Mouse (Mus musculus) forebrain, embryonic 15.5 days (tissue): Measurements from ENCODE around the gene 9130023H24Rik. TPM values are rescaled to one million over a fixed set of nuclear protein-coding genes. Genes with fewer than 3 reads are reported as not detected.
A peak's percentile ranks its signal among the peaks of the same experiment; 100 is the strongest.

ENCODE experiments used
- ATAC-seq: fragments of 200-750 bp; cut with Nextera tagmentation; replicated peaks from 2 replicates; pipeline ENCODE4 v1.8.0; 2017; ENCODE audit warnings: mild to moderate bottlenecking, moderate TSS enrichment, moderate library complexity
- H3K27ac ChIP-seq: fragments of 300-500 bp; sonication (generic); replicated peaks from 2 replicates; pipeline ENCODE4 v1.5.1; 2015; ENCODE audit warnings: mild to moderate bottlenecking, inconsistent platforms
- H3K27me3 ChIP-seq: fragments of 300-500 bp; sonication (generic); 2 replicates; pipeline ENCODE4 v1.6.1; 2015; ENCODE audit warnings: inconsistent platforms
- H3K36me3 ChIP-seq: fragments of 300-500 bp; sonication (generic); 2 replicates; pipeline ENCODE4 v1.6.1; 2015; ENCODE audit warnings: mild to moderate bottlenecking, inconsistent platforms
- H3K4me1 ChIP-seq: fragments of 300-500 bp; sonication (generic); 2 replicates; pipeline ENCODE4 v1.6.1; 2015; ENCODE audit warnings: inconsistent platforms
- H3K4me2 ChIP-seq: fragments of 300-500 bp; sonication (generic); replicated peaks from 2 replicates; pipeline ENCODE4 v1.6.1; 2015; ENCODE audit warnings: mild to moderate bottlenecking, inconsistent platforms
- H3K4me3 ChIP-seq: fragments of 300-500 bp; sonication (generic); 2 replicates; pipeline ENCODE4 v1.5.1; 2015; ENCODE audit warnings: mild to moderate bottlenecking, inconsistent platforms
- H3K9ac ChIP-seq: fragments of 300-500 bp; sonication (generic); replicated peaks from 2 replicates; pipeline ENCODE4 v1.6.1; 2015; ENCODE audit warnings: mild to moderate bottlenecking, inconsistent platforms
- H3K9me3 ChIP-seq: fragments of 300-500 bp; sonication (generic); 2 replicates; pipeline ENCODE4 v1.6.1; 2016; ENCODE audit warnings: inconsistent platforms
- WGBS: fragments of 180-500 bp; shearing (Covaris S2); methylation state at CpG from one replicate; pipeline ENCODE4 v1.1.7; 2015; ENCODE audit warnings: mixed read lengths; 5-methylcytosine and 5-hydroxymethylcytosine counted together
- polyA plus RNA-seq: library from polyadenylated mRNA; unstranded; fragments of >200 nt; fragmentation: Nextera tagmentation; extraction: Ambion mirVana; gene quantifications from 2 replicates; pipeline ENCODE4 v1.2.1, GENCODE M21; 2015

Gene 9130023H24Rik
- polyA plus RNA-seq, 1 experiment from 2014 or later: 9.7 TPM

DNA sequence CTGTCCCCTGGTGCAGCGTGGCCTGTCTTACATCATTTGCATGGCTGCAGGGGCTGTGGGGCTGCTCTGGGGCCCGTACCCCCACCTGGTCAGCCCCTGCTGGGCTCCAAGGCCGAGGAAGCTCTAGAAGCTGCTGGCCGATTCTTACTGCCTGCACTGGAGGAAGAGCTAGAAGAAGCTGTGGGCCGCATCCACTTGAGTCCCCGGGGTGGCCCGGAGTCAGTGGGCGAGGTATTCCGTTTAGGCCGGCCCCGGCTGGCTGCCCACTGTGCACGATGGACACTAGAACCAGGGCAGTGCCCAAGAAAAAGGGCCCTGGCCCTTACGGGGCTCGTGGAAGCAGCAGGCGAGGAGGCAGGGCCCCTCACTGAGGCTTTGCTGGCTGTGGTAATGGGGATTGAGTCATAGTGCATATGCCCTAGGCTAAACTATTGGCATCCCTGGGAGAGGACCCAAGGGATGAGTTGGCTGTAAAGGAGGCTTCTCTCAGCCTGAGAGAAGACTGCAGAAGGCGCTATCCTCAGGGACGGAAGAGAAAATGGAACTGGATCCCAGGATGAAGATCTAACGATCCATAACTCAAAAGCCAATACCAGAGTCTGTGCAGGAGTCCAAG lies 6.7 kb upstream of the 9130023H24Rik start:
- peaks cover 23% of the 10 kb centered on the region; the same call in 1 of the 2 replicates for H3K36me3 ChIP-seq
- H3K9ac ChIP-seq: no peak overlapping the region
- 85% methylated on average over 18 of the region's 18 CpGs for WGBS

DNA sequence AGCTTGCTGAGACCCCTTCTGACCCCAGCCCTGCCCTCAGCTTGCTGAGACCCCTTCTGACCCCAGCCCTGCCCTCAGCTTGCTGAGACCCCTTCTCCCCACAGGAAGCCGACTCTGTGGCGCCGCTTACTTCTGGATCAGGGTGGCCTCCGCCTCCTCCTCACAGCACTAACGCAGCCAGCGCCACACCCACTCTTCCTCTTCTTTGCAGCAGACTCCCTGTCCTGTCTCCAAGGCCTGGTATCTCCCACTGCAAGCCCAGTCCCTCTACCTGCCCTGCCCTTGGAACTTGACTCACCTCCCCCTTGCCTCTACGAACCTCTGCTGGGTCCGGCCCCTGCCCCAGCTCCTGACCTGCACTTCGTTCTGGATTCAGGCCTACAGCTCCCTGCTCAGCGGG lies 6.1 kb upstream of the 9130023H24Rik start:
- 57% methylated on average over 10 of the region's 10 CpGs for WGBS
- Histone ChIP-seq H3K4me1 (peaks cover 16% of the 10 kb centered on the region), H3K4me3 (no peak overlapping the region), H3K27me3 (no peaks in the 10 kb centered on the region), H3K4me2 (no peak overlapping the region), H3K36me3 (peaks cover 23% of the 10 kb centered on the region; the same call in 1 of the 2 replicates), H3K9me3 (no peaks in the 10 kb centered on the region), H3K27ac (no peak overlapping the region), H3K9ac (no peak overlapping the region)
- ATAC-seq: no peak

More for the DNA sequence above, 6.7 kb upstream of the 9130023H24Rik start:
- H3K27ac ChIP-seq: no peak overlapping the region
- no peak overlapping the region for H3K4me3 ChIP-seq
- ATAC-seq: no peak
- H3K9me3 ChIP-seq: no peaks in the 10 kb centered on the region
- H3K4me2 ChIP-seq: no peak overlapping the region
- no peaks in the 10 kb centered on the region for H3K27me3 ChIP-seq
- peaks cover 11% of the 10 kb centered on the region for H3K4me1 ChIP-seq

DNA sequence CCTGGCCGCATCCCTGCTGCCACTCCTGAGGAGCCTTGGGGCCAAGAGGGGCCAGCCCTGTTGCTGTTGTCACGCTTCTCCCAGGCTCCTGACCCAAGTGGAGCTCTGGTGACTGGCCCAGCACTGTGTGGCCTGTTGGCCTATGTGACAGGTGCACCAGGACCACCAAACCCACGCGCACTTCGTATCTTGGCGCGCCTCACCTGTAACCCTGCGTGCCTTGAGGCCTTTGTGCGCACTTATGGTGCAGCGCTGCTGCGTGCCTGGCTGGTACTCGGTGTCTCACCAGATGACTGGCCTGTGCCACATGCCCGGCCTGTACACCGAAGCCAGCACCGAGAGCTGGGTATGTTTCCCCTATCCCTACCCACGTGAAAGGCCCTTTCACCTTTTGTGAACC lies 4.5 kb upstream of the 9130023H24Rik start:
- no peaks in the 10 kb centered on the region for H3K9me3 ChIP-seq
- H3K4me1 ChIP-seq: peaks cover 20% of the 10 kb centered on the region
- no peak overlapping the region for H3K4me3 ChIP-seq
- H3K27ac ChIP-seq: no peak overlapping the region
- WGBS: 94% methylated on average over 16 of the region's 16 CpGs
- no peak overlapping the region for H3K4me2 ChIP-seq
- no peaks in the 10 kb centered on the region for H3K27me3 ChIP-seq
- no peak for ATAC-seq
- H3K36me3 ChIP-seq: peaks cover 23% of the 10 kb centered on the region; the same call in 1 of the 2 replicates
- H3K9ac ChIP-seq: no peak overlapping the region

DNA sequence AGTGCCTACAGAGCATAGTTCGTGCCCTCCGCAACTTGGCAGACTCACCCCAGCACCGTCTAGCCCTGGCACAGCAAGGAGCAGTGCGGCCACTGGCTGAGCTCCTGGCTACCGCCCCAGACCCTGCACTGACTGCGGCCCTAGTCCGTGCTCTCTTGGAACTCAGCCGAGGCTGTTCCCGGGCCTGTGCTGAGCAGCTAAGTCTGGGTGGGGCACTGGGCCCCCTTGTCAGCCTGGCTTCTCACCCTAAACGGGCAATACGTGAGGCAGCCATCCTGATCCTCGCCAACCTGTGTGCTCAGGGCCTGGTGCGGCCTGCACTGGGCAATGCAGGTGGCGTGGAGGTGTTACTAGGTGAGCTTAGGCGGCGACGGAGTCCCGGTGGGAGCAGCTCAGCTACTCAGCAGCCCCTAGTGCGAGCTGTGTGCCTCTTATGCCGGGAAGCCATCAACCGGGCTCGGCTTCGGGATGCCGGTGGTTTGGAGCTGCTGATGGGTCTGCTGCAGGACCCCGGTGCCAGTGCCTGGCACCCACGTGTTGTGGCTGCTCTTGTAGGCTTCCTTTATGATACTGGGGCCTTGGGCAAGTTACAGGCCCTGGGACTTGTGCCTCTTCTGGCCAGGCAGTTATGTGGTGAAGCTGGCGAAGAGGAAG lies 2.4 kb upstream of the 9130023H24Rik start:
- Histone ChIP-seq H3K4me1 (peaks cover 17% of the 10 kb centered on the region), H3K27ac (no peak overlapping the region), H3K4me3 (no peak overlapping the region), H3K9ac (no peak overlapping the region), H3K36me3 (peaks cover 23% of the 10 kb centered on the region; the same call in 1 of the 2 replicates), H3K4me2 (no peak overlapping the region), H3K9me3 (no peaks in the 10 kb centered on the region), H3K27me3 (no peaks in the 10 kb centered on the region)
- WGBS: 95% methylated on average over 27 of the region's 27 CpGs
- no peak for ATAC-seq

DNA sequence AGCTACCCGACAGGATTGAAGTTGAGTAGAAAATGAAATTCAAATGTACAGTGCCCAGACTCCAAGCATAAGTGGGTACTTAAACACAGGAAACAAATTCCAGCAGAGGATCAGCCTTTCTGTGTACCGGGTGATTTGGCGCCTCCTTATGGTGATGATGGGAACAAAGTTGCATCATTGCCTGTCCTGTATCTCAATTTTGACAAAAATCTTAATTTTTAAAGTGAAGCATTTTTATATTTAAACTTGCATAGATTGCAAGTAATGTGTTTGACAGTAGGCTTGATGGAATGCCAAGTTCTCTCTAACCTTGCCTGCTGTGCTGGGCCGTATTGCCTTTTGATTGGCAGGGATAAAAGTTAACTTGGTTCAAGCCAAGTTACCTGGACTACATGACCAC lies 1.2 kb upstream of the 9130023H24Rik start:
- WGBS: 24% methylated on average over 4 of the region's 4 CpGs
- H3K27ac ChIP-seq: peak overlapping the region; percentile 98; the same call in 1 of the 2 replicates

DNA sequence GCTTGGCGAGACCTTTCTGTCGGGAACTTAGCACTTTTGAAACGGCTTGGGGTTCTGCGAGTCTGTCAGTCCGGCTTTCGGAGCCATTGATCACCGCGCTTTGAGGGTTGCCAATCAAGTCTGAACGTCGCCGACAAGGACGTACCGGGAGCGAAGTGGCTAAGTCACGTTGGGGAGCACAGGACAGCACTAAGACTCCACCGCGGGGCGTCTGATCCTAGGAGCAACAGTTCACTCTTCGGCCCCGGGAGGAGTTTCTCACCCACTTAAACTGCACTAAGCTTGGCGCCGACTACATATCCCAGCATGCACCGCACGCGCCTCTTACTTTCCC lies 271 bp downstream of the 9130023H24Rik start:
- Histone ChIP-seq H3K4me1 (peaks cover 17% of the 10 kb centered on the region), H3K9ac (peak overlapping the region; percentile 67), H3K27ac (peak overlapping the region; percentile 98), H3K9me3 (no peaks in the 10 kb centered on the region), H3K27me3 (no peaks in the 10 kb centered on the region), H3K4me2 (peak overlapping the region; percentile 76), H3K4me3 (peak overlapping the region; percentile 70), H3K36me3 (peaks cover 12% of the 10 kb centered on the region; the same call in 1 of the 2 replicates)
- no peak; the same call in 1 of the 2 replicates for ATAC-seq
- WGBS: under 1% methylated on average over 25 of the region's 25 CpGs

More for the DNA sequence above, 1.2 kb upstream of the 9130023H24Rik start:
- H3K36me3 ChIP-seq: peaks cover 12% of the 10 kb centered on the region; the same call in 1 of the 2 replicates
- H3K9me3 ChIP-seq: no peaks in the 10 kb centered on the region
- H3K27me3 ChIP-seq: no peaks in the 10 kb centered on the region
- H3K4me1 ChIP-seq: peaks cover 17% of the 10 kb centered on the region
- peak overlapping the region; percentile 70 for H3K4me3 ChIP-seq
- no peak for ATAC-seq
- H3K9ac ChIP-seq: no peak overlapping the region
- peak overlapping the region; percentile 56 for H3K4me2 ChIP-seq

DNA sequence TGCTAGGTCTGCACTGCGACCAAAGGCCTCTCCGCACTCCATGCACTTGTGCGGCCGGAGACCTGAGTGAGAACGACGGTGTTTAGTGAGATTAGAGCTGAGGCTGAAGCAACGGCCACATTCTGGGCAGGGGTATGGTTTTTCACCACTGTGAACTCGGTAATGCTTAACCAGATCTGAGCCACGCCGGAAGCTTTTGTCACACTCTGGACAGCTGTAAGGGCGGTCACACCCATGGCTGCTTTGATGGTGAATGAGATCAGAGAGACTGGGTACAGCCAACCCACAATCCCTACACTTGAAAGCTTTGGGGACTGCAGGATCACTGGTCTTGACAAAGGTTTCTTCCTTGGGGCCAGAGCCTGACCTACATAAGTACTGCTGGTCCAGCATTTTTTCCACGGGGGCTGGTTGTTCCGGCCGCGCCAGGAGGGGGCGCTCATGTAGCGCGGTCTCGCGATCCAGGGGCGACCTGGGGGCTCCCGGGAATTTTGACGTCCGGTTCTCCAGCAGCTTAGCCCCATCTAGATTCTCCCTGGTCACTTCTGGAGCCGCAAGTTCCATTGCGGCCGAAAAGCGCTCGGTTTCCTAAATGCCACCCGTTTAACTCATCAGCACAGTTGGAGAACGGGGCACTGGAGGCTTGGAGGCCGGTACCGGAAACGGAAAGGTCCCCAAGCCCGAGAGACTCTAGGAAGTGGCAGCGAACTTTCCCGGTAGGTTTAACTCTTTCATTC lies 807 bp downstream of the 9130023H24Rik start, which contains the start of gene Armc5:
Gene Armc5, plus strand, starts transcription at position 487 of the 737 bp plus-strand sequence.
- 24% methylated on average over 37 of the region's 37 CpGs for WGBS
- peaks cover 17% of the 10 kb centered on the region for H3K4me1 ChIP-seq
- H3K27ac ChIP-seq: peak within 1 kb of the TSS; percentile 98
- peak within 1 kb of the TSS; percentile 70 for H3K4me3 ChIP-seq
- H3K4me2 ChIP-seq: peak within 1 kb of the TSS; percentile 76
- no peaks in the 10 kb centered on the region for H3K9me3 ChIP-seq
- H3K27me3 ChIP-seq: no peaks in the 10 kb centered on the region
- H3K9ac ChIP-seq: peak within 1 kb of the TSS; percentile 67
- H3K36me3 ChIP-seq: peaks cover 9% of the 10 kb centered on the region; the same call in 1 of the 2 replicates
- peak; percentile 6; the same call in 1 of the 2 replicates for ATAC-seq

DNA sequence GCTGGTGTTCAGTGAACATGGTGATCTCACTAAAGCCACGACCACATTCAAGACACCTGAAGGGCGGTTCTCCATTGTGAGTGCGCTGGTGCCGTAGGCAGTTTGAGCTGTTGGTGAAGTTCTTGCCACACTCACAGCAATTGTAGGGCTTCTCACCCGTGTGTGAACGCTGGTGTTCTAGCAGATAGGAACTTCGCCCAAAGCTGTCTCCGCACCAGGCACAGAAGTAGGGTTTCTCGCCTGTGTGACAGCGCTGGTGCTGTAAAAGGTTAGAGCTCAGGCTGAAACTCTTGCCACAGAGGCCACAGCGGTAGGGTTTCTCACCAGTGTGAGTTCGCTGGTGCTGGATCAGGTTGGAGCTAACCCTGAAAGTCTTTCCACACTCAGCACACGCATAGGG lies 1.4 kb downstream of the 9130023H24Rik start:
- H3K9me3 ChIP-seq: no peaks in the 10 kb centered on the region
- no peak for ATAC-seq
- WGBS: 93% methylated on average over 13 of the region's 13 CpGs
- H3K9ac ChIP-seq: no peak overlapping the region
- H3K27me3 ChIP-seq: no peaks in the 10 kb centered on the region
- H3K4me1 ChIP-seq: peaks cover 17% of the 10 kb centered on the region
- no peak overlapping the region for H3K4me2 ChIP-seq
- H3K36me3 ChIP-seq: peaks cover 9% of the 10 kb centered on the region; the same call in 1 of the 2 replicates
- H3K4me3 ChIP-seq: no peak overlapping the region
- H3K27ac ChIP-seq: no peak overlapping the region

DNA sequence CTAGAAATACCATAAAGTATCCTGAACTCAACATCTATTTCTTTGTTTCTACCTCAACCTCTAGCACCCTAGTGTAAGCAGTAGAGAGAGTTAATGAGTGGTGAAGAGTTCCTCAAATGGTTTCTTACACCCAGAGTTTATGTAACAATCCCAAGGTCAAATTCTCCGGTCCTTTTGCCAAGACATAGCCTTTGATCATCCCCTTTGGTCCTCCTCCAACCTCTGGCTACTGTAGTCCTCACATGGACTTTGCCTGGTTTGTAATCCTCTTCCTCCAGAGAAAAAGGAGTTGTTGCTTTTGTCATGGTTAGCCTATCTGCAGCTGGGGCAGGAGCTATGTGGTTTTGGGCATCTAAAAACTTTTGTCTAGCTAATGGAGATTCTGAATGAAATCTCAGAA lies 2.4 kb downstream of the 9130023H24Rik start:
- Histone ChIP-seq H3K27me3 (no peaks in the 10 kb centered on the region), H3K36me3 (peaks cover 6% of the 10 kb centered on the region; the same call in 1 of the 2 replicates), H3K9me3 (no peaks in the 10 kb centered on the region), H3K4me3 (no peak overlapping the region), H3K4me2 (no peak overlapping the region), H3K27ac (no peak overlapping the region), H3K4me1 (peaks cover 17% of the 10 kb centered on the region), H3K9ac (no peak overlapping the region)
- no peak for ATAC-seq
- 82% methylated on average over 1 of the region's 1 CpGs for WGBS

DNA sequence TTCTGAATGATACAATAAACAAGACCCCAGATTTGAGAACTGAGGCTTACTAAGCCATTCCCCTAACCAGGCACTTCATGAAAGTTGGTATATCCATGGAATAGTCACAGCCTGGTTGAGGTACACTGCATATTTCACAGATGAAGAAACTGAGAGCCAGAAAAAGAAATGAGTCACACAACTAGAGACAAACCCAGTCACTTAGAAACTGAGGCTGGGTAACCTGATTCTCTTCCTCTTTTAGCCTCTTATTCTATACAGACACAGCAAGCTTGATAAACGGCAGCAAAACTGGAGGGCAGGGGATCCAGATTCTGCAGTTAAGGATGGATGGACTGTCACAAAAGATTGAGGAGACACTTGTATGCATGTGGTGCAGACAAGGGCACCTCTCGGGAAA lies 3.0 kb downstream of the 9130023H24Rik start:
- 84% methylated on average over 2 of the region's 2 CpGs for WGBS
- Histone ChIP-seq H3K4me2 (no peak overlapping the region), H3K9ac (no peak overlapping the region), H3K27me3 (no peaks in the 10 kb centered on the region), H3K36me3 (no peaks in the 10 kb centered on the region), H3K4me1 (peaks cover 17% of the 10 kb centered on the region), H3K27ac (no peak overlapping the region), H3K9me3 (no peaks in the 10 kb centered on the region), H3K4me3 (no peak overlapping the region)
- no peak for ATAC-seq

DNA sequence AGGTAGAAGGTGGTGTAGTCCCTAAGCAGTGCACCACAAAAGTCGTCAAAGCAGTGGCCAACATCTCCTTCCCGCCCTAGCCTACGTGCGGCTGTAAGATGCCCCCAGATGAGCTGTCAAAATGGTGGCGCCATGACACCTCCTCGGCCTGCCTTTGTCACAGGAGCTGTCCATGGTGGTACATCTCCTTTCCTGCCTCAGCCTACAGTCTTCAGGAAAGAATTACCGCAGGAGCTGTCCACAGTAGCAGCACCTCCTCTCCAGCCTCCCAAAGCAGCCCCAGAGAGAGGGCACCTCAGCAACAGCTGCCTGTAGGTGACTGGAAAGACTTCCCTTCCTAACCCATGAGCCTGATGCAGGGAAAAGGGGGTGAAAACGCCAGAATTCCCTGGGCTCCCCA lies 6.1 kb downstream of the 9130023H24Rik start:
- Histone ChIP-seq H3K27ac (no peak overlapping the region), H3K9me3 (no peaks in the 10 kb centered on the region), H3K36me3 (no peaks in the 10 kb centered on the region), H3K4me2 (no peak overlapping the region), H3K9ac (no peak overlapping the region), H3K4me3 (no peak overlapping the region), H3K27me3 (no peaks in the 10 kb centered on the region), H3K4me1 (peaks cover 3% of the 10 kb centered on the region)
- 57% methylated on average over 8 of the region's 8 CpGs for WGBS
- no peak for ATAC-seq

DNA sequence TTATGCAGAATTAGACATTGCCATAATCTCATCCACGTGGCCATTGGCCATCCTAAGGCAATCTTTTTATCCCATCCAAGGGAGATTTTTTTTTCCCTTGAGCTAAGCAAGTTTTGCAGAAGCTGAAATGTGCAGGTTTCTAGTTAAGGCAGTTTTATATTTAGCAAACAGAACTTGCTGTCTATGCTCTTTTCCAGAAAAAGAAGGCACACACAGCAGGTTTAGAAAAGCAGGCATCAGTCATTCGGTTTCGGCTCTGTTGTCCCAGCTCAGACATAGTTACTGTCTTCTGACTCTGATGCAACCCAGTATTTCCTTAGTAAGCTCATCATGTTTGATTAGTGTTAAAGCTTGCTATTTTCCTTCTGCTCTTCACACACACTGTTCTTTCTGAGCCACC lies 16.9 kb downstream of the 9130023H24Rik start:
- ATAC-seq: no peak
- Histone ChIP-seq H3K4me2 (no peak overlapping the region), H3K9me3 (no peaks in the 10 kb centered on the region), H3K36me3 (no peaks in the 10 kb centered on the region), H3K4me1 (no peaks in the 10 kb centered on the region), H3K27me3 (no peaks in the 10 kb centered on the region), H3K4me3 (no peak overlapping the region), H3K9ac (no peak overlapping the region), H3K27ac (no peak overlapping the region)
- WGBS: 94% methylated on average over 3 of the region's 3 CpGs
